Mouse (Mus musculus) 3134 (cell line): Measurements from ENCODE around the gene Ldhc.
"Not testable (repeated sequence)": the region's sequence is repeated elsewhere in the genome, so short reads cannot be mapped to it uniquely, and the experiment has no call there.

Experiments used
- DNase-seq: peaks from one replicate; pipeline ENCODE4 v3.0.0-alpha.2; 2011; ENCODE audit warnings: low spot score; ENCODE audit not compliant: insufficient read length; ENCODE audit errors: extremely low read depth

Gene Ldhc

DNA sequence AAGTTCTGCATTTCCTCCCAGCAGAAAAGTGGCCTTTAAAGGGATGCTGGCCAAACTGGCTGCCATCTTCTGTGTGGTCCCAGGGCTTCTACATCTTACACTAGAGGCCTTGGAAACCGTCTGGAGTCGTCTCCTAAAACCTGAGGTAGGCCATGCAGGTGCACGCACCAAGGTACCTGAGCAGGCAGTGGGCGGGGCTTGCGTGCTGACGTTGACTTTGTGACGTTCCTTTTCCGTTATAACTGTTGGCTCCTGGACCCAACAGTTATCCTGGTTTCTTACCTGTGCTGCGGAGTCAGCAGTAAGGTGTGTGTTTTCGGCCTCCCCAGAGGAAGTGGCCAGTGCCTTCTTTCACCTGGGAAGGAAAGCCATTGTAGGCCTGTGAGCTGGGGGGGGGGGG is at the start of gene Ldhc:
Gene Ldhc (plus strand): TSS at position 208 of the 400 bp plus-strand sequence.
- no peak for DNase-seq

DNA sequence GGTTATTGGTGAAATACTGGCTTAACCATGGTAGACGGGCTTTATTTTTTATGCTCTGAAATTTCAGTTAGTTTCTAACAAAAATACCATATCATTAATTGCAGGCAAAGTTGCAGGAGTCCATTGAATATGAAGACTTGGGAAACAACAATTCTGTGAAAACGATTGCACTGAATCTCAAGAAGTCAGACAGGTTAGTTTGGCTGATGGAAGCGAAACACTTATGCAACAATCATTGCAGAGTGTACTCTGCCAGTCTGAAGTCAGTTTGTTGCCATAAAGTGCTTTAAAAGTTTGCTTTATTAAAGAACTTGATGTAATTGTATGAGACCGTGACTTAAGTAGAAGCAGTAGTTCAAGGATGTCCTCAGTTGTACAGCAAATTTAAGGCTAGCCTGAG is 47.0 kb upstream of the Ldhc start:
- DNase-seq, result no peak

DNA sequence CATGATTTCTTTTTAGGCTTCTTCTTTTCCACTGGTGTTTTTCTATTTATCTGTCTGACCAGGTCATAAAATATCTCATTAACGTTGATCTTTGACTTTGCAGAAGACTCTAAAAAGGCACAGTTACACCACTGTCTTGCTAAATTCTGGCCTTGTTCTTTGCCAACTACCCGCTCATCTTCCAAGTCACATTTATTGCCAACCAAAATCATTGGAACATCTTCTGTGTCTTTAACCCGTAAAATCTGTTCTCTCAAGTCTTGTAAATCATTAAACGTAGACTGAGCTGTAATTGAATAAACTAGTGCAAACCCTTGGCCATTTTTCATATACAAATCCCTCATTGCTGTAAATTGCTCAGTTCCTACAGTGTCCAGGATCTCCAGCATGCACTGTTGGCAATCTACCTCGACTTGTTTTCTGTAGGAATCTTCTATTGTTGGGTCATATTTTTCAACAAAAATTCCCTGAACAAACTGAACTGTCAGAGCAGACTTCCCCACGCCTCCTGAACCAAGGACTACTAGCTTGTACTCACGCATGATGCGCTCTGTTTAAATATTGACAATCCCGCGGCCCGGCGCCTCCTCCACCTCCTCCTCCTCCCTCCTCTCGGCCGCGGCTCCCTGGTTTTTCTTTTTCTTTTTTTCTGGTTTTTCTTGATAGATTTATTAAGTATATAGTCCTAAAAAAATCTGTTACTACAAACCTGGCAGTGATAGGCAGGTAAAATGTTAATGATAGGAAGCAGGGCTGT is 39.9 kb upstream of the Ldhc start:
- not testable (repeated sequence) for DNase-seq

DNA sequence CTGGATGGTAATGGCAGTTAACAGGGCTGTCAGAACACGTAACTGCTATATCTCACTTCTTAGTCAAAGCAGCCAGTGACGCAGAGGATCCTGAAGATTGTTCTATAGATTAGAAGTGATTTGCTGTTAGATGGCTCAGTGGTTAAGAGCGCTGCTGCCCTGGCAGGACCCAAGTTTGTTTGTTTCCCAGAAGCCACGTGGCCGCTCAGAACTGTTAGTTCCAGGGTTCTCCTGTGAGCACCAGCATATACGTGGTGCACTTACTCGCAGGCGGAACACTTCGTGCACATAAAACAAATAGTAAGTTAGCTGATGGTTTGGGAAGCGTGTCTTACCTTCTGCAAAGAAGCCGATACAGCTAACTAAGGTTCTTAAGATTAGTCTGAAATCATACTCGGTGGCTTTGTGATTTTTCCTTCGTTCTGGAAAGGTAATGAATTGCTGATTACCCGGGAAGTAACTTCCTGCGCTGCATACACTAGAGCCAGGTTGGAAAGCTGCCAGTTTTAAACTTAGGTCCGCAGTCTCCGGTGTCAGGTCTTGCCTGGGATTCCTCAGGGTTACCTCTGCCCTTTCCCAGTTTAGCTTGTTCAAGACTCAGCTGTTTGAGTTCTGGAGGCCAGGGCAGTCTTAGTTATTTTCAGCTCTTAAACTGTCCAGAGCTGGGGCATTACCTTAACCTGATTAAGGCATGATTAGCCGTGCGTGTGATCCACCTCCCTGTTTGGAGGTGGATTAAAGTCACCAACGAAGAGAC is 33.8 kb upstream of the Ldhc start:
- no peak for DNase-seq

DNA sequence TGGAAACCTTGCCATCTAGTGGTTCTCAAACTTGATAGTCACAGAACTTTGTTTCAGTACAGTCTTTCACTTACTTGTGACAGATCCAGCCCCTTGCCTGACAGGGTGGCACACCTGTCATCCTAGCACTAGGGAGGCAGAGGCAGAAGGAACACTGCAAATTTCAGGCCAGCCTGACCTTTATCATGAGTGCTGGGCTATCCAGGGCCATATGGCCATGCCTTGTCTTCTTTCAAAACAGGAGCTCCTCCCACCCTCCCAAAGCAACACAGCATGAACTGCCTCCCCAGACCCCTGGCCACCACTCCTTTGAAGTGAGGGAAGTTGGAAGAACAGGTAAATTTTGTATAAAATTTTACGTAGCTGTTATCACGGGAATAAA is 33.2 kb upstream of the Ldhc start:
- DNase-seq, result no peak

DNA sequence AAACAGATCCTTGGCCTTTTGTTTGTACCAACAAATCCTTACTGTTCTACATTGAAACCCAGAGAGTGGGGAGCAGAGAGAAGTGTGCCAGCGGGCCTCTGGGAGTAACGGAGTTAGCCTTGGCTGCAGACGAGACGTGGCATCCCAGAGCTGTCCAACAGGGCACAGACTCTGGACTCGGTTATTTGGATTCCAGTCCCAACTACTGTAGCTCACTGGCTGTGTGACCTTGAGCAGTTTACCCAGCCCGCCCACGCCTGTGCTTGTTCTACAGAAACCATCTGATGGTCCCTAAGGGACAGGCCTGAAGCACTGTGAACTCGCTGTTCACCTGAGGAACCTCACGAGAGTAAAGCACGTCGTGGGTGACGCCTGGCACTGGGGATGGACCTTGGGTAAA is 31.1 kb upstream of the Ldhc start:
- no peak for DNase-seq

DNA sequence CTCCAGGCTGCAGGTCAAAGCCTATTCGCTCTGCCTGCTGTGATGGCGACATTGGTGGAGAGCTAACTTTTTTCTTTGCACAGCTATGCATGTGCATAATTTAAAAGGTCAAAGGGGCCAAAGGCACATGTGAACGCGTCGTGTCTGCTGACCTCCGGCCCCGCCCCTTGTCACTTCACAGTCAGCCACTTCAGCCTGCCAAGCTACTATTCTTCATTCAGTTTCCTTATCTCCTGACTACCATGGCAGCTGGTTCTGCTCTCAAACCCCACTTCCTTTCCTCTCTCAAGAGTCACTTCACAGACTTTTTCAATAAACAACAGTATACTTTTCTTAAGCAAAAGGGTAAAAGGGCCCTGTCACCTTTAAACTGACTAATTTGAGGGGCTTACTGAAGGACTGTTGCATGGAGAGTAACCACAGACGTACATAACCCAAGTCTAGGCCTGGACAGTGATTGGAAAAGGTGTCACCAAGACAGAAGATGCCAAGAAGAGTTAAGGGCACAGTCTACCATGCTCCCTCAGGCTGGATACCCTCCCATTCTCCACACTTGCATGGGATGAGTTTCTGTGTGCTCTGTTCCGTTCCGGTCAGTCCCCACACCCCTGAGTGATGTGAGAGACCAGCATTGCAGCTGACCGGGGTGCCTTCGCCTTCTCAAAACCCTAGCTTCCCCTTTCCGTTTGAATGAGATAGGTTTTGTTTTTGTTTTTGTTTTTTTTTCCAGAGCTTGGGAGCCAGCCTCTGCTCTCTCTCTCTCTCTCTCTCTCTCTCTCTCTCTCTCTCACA is 30.0 kb upstream of the Ldhc start:
- no peak for DNase-seq

DNA sequence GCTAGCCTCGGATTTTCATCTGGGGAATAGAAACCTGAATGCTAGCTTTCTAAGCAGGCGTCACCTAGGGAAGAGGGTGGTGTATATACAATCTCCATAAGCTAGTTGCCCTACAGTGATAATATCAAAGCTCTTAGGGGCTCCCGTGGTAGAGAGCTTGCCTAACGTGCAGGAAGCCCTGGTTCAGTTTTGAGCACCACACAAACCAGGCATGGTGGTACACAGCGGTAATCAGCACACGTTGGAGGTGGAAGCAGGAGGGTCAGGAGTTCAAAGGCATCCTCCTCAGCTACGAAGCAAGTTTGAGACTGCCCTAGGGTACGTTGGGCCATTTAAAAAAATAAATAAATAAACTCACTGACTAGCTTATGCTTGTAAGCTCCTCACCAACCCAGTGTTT is 29.3 kb upstream of the Ldhc start:
- no peak for DNase-seq

DNA sequence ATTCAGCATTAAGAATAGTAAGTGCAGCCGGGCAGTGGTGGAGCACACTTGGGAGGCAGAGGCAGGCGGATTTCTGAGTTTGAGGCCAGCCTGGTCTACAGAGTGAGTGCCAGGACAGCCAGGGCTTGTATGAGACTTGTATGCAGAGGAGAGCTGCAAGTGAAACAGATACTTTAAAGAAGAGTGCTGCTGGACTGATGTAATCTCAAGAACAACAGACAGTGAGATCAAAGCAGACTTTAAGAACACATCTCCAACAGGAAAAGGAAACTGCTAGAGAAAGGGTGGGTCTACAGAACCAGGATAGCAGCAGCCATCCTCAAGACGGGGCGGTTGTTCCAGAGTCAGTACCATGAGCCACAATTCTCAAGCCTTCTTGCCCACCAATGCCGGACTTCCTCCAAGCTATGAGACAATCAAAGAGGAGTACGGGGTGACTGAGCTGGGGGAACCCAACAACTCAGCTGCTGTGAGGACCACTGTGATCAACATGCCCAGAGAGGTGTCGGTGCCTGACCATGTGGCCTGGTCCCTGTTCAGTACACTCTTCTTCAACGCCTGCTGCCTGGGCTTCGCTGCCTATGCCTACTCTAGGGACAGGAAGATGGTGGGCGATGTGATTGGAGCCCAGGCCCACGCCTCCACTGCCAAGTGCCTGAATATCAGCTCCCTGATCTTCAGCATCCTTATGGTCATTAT is 28.7 kb upstream of the Ldhc start:
- not testable (repeated sequence) for DNase-seq

DNA sequence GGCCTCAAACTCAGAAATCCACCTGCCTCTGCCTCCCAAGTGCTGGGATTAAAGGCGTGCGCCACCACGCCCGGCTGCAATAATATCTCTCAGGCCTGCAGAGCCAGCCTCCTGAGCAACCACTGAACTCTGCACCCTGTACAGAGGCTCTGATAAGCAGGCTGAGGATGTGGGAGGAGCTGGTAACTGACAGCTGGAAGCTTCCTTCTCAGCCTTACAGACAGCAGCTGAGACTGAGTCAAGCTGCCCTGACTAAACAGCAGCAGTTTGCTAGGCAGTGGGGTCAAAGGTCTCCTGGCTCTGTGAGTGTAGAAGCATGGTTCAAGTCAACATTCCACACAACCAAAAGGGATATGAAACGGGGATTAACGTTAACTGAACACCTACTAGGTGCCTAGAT is 27.7 kb upstream of the Ldhc start:
- DNase-seq, result no peak

DNA sequence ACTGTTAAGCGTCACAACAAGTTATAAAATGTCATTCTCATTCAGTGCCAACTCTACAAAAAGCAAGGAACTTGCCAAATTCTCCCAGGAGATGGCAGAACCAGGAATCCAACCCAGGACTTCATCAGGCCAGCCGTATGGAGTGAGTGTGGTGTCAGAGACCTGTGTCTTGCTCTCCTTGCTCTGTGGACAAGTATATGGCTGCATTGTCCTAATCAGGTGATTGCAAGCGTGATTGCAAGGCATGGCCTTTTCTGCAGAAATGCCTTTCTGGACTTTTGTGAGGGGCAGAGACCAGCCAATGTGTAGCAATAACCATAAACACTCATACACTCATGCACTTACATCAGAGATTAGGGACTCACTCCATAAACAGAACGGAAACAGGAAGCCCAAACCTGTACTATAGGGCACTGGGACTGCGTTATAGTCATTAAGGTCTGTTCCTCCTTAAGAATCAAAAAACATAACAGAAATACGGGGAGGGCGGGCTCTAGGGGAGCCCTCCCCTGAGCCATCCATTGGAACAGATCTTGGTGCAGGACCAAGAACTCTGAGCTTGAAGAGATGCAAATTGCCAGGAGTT is 27.2 kb upstream of the Ldhc start:
- DNase-seq, result no peak

DNA sequence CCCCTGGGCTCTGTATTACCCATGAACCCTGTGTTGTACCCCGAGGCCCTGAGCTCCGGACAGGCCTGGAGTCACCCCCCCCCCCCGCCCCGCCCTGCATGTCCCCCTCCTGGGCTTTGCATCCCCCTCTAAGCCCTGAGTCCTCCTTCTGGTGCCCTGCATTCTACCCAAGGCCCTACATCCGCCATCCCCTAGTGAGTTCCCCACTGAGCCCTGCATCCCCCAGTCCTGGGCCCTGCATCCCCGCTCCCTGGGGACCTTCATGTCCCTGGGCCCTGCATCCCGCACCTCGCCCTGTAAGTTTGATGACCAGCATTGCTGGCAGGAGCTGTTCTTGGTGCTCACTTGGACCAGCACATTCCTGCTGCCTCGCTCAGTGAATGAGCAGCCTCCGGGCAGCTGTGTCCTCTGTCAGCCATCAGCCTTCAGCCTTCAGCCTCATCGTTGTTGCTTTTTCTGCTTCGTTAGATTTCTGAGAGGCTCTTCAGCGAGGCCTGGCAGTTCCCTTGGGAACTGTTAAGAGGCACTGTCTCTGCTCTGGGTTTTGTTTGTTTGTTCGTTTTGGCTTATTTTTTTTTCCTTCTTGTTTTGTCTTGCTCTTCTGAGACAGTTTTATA is 25.9 kb upstream of the Ldhc start:
- DNase-seq, result no peak

DNA sequence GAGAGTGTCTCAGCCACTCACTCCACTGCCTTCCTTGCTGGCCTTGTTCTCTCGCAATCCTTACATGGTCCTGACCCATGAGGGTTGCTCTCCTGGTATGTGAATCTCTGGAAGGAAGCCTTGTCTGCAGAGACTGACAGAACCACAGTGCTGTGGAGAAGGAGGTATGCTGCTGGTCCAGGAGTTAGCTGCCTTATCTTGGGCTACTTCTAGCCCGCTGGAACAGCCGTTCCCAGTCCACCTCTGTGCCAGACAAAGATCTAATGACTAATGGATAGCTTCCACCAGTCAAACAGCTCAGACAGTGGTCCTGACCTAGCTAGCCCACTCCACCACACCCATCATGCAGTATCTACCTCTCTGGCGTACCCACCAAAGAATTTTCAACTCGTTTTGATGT is 24.6 kb upstream of the Ldhc start:
- DNase-seq, result no peak

DNA sequence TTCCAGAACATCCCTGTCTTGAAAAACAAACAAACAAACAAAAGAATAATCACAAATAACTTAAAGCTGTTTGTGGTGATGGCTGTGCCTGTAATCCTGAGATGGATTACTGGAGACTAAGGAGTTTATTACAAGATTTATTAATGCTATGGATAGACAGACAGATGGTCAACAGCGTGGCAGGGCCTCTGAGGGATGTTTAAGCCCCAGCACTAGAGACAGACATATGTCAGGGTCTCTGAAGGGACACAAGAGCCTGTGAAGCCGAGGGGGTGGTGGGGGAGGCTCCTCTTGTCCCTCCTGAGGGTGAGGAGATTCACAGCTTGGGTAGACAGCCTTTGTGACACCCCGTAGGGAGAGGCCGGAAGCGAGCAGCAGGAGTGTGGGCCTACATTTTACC is 23.9 kb upstream of the Ldhc start:
- DNase-seq, result no peak

DNA sequence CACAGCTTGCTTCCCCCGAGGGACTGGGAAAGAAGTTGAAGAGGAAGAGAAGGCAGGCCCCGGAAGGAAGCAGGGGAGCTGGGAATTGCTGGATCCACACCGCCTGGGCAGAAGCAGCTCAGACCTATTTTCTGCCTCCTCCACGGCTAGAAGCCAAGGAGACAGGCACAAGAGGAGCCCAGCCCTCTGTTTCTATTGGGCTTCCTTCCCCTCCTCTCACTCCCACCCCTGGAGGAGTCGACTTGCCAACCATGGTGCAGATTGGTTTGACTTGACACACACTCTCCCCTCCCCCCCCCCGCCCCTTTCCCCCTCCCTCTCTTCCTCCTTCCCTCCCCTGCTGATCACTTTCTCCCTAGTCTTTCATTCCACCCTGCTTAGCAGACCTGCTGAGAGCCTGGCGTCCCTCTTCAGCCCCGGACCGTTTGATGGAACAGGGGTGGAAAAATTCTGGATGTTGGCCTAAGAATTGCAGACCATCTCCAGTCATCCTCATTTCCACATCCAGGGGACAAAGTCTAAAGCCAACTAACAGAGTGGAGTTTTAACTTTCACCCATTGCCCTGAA is 22.8 kb upstream of the Ldhc start:
- DNase-seq, result no peak

DNA sequence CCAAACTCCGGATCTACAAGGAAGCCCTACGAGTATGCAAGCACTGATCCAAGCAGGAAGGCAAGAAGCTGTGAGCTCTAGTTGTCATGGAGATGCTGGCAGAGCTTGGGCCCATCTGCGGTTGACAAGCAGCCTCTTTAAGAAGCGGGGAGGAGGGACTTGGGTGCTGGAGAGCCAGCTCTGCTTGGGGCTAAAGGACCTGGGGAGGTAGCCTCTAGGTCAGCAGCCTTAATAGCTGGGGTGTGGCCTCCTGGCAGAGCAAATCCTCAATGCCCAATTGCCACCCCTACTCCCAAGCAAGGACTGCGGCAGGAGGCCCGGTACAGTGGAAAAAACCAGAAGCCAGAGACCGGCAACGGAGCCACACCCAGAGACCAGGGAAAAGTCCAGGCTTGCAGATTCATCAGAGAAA is 22.1 kb upstream of the Ldhc start:
- DNase-seq, result peak; percentile 87

DNA sequence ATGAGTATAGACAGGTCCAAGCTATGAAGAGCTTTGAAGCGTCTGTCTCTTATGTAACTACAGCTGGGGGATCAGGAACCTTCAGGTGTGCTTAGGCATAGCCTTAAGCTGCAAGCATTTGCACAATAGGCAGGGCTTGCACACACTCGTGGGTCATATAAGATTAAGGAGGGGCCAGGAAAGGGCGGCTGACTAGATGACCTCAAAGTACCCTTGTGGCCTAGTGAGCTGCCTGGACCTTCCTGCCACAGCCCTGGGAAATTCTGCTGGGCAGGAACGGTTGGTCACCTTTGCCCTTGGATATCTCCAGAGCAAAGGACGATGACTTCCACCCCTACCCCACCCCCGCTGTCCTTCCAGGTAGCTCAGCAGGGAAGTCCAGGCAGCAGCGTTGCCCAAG is 21.6 kb upstream of the Ldhc start:
- peak; percentile 35 for DNase-seq

DNA sequence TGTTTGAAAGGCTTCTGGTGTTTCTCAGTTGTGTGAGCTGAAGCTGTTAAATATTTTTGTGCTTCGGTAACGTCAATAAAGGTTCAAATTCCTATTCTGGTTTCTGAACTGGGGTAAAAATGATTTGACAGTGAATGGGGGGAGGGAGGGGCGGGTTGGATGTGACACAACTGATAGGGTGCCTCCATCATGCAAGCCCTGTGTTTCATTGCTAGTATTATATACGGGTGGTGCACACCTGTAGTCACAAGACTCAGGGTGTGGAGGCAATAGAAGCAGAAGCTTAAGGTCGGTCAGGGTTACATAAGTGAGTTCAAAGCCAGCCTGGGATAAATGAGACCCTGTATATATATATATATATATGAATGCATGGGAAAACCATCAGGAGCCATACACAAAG is 21.1 kb upstream of the Ldhc start:
- DNase-seq, result no peak

DNA sequence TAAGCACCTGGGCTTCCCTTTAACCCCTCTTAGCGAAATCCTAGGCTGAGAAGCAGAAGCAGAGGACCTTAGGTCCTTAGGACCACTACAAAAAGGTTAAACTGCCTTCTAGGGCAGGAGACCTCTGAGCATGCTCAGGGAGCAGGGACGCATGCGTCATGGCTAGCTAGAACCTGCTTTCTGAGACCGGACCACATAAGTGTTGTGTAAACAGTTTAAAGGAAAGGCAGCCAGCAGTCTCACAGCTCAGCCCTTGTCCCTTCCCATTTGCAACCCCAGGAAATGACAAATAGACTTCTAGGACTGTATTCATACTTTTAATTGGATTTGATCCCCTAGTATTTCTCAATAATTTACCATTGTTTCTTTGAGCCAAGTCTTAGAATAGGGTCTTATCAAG is 20.7 kb upstream of the Ldhc start:
- no peak for DNase-seq
